Mouse (Mus musculus) midbrain, embryonic 15.5 days (tissue): ENCODE measurements around the gene Tmem145. TPM values are rescaled to one million over a fixed set of nuclear protein-coding genes. Genes with fewer than 3 reads are reported as not detected.

Experiments
- ATAC-seq: fragments of 200-750 bp; cut with Nextera tagmentation; replicated peaks from 2 replicates; pipeline ENCODE4 v1.8.0; 2017; ENCODE audit warnings: moderate TSS enrichment
- H3K27ac ChIP-seq: fragments of 300-500 bp; sonication (generic); 2 replicates; pipeline ENCODE4 v1.5.1; 2015; ENCODE audit warnings: mild to moderate bottlenecking, inconsistent platforms
- H3K27me3 ChIP-seq: fragments of 300-500 bp; sonication (generic); replicated peaks from 2 replicates; pipeline ENCODE4 v1.6.1; 2015; ENCODE audit warnings: inconsistent platforms
- H3K36me3 ChIP-seq: fragments of 300-500 bp; sonication (generic); replicated peaks from 2 replicates; pipeline ENCODE4 v1.6.1; 2015; ENCODE audit warnings: inconsistent platforms
- H3K4me1 ChIP-seq: fragments of 300-500 bp; sonication (generic); 2 replicates; pipeline ENCODE4 v1.6.1; 2015; ENCODE audit warnings: inconsistent platforms
- H3K4me2 ChIP-seq: fragments of 300-500 bp; sonication (generic); 2 replicates; pipeline ENCODE4 v1.6.1; 2015; ENCODE audit warnings: inconsistent platforms, mild to moderate bottlenecking, moderate library complexity
- H3K4me3 ChIP-seq: fragments of 300-500 bp; sonication (generic); 2 replicates; pipeline ENCODE4 v1.5.1; 2015; ENCODE audit warnings: mild to moderate bottlenecking, inconsistent platforms
- H3K9ac ChIP-seq: fragments of 300-500 bp; sonication (generic); 2 replicates; pipeline ENCODE4 v1.6.1; 2015; ENCODE audit warnings: mild to moderate bottlenecking, inconsistent platforms
- H3K9me3 ChIP-seq: fragments of 300-500 bp; sonication (generic); 2 replicates; pipeline ENCODE4 v1.6.1; 2016; ENCODE audit warnings: inconsistent platforms
- WGBS: fragments of 180-500 bp; shearing (Covaris S2); methylation state at CpG from one replicate; pipeline ENCODE4 v1.1.7; 2015; ENCODE audit warnings: mixed read lengths; 5-methylcytosine and 5-hydroxymethylcytosine counted together
- polyA plus RNA-seq: library from polyadenylated mRNA; unstranded; fragments of >200 nt; fragmentation: Nextera tagmentation; extraction: Ambion mirVana; gene quantifications from 2 replicates; pipeline ENCODE4 v1.2.1, GENCODE M21; 2015

Gene Tmem145
- polyA plus RNA-seq, 1 experiment from 2014 or later: 102 TPM

- Histone ChIP-seq H3K9me3 (no peaks in the 10 kb centered on the region), H3K27ac (peak overlapping the region; percentile 99), H3K4me2 (peak overlapping the region; percentile 90), H3K4me1 (peaks cover 65% of the 10 kb centered on the region), H3K9ac (peak overlapping the region; percentile 72), H3K4me3 (peak overlapping the region; percentile 83), H3K27me3 (no peaks in the 10 kb centered on the region), H3K36me3 (0 out of 2 replicates have a peak, but pooled peaks cover 3% of the 10 kb centered on the region)
- under 1% methylated on average over 56 of the region's 60 CpGs for WGBS
- ATAC-seq: peak; percentile 81
Observed at GRCm38 (mm10) chr7:25278341-25279075, 27.4 kb upstream of the Tmem145 start.

GRCm38 (mm10) chr7:25279076-25279860 lies 26.6 kb upstream of the Tmem145 start:
- H3K4me1 ChIP-seq: peaks cover 65% of the 10 kb centered on the region
- H3K4me3 ChIP-seq: peak overlapping the region; percentile 83
- WGBS: under 1% methylated on average over 47 of the region's 49 CpGs
- H3K4me2 ChIP-seq: peak overlapping the region; percentile 90
- 0 out of 2 replicates have a peak, but pooled peaks cover 3% of the 10 kb centered on the region for H3K36me3 ChIP-seq
- ATAC-seq: peak; percentile 65
- H3K9ac ChIP-seq: peak overlapping the region; percentile 72
- peak overlapping the region; percentile 99 for H3K27ac ChIP-seq
- H3K9me3 ChIP-seq: no peaks in the 10 kb centered on the region
- H3K27me3 ChIP-seq: no peaks in the 10 kb centered on the region

- H3K27me3 ChIP-seq: no peaks in the 10 kb centered on the region
- H3K4me2 ChIP-seq: peak overlapping the region; percentile 90
- H3K36me3 ChIP-seq: peaks cover 6% of the 10 kb centered on the region; the same call in 1 of the 2 replicates
- peak overlapping the region; percentile 99 for H3K27ac ChIP-seq
- ATAC-seq: 0 out of 2 replicates have a peak, but pooled peaks have one; percentile 6
- WGBS: 2% methylated on average over 6 of the region's 6 CpGs
- peaks cover 67% of the 10 kb centered on the region for H3K4me1 ChIP-seq
- H3K9ac ChIP-seq: peak overlapping the region; percentile 72
- peak overlapping the region; percentile 83 for H3K4me3 ChIP-seq
- H3K9me3 ChIP-seq: no peaks in the 10 kb centered on the region
Observed at GRCm38 (mm10) chr7:25279861-25280791, 25.8 kb upstream of the Tmem145 start.

GRCm38 (mm10) chr7:25281166-25281733 lies 24.7 kb upstream of the Tmem145 start:
- peak overlapping the region; percentile 90 for H3K4me2 ChIP-seq
- peak overlapping the region; percentile 99 for H3K27ac ChIP-seq
- peak overlapping the region; percentile 27; the same call in 1 of the 2 replicates for H3K9ac ChIP-seq
- H3K4me1 ChIP-seq: peaks cover 59% of the 10 kb centered on the region
- ATAC-seq: peak; percentile 8; the same call in 1 of the 2 replicates
- H3K9me3 ChIP-seq: no peaks in the 10 kb centered on the region
- no peaks in the 10 kb centered on the region for H3K27me3 ChIP-seq
- peak overlapping the region; percentile 83 for H3K4me3 ChIP-seq
- 14% methylated on average over 12 of the region's 12 CpGs for WGBS
- H3K36me3 ChIP-seq: peaks cover 14% of the 10 kb centered on the region

GRCm38 (mm10) chr7:25281734-25282601 lies 23.9 kb upstream of the Tmem145 start:
- no peaks in the 10 kb centered on the region for H3K9me3 ChIP-seq
- H3K4me1 ChIP-seq: peaks cover 58% of the 10 kb centered on the region
- peak overlapping the region; percentile 90 for H3K4me2 ChIP-seq
- whole genome bisulfite sequencing: under 1% methylated on average over 53 of the region's 108 CpGs
- H3K4me3 ChIP-seq: peak overlapping the region; percentile 83
- peak overlapping the region; percentile 99 for H3K27ac ChIP-seq
- peaks cover 21% of the 10 kb centered on the region for H3K36me3 ChIP-seq
- peak; percentile 64 for ATAC-seq
- no peaks in the 10 kb centered on the region for H3K27me3 ChIP-seq
- peak overlapping the region; percentile 74 for H3K9ac ChIP-seq

- H3K4me1 ChIP-seq: peaks cover 51% of the 10 kb centered on the region
Observed at GRCm38 (mm10) chr7:25282731-25283211, 23.1 kb upstream of the Tmem145 start.

GRCm38 (mm10) chr7:25283637-25284036 lies 22.3 kb upstream of the Tmem145 start:
- 21% methylated on average over 5 of the region's 5 CpGs for WGBS
- Histone ChIP-seq H3K27ac (peak overlapping the region; percentile 99), H3K27me3 (no peaks in the 10 kb centered on the region), H3K36me3 (peaks cover 38% of the 10 kb centered on the region), H3K9ac (peak overlapping the region; percentile 74), H3K4me1 (peaks cover 48% of the 10 kb centered on the region), H3K4me3 (peak overlapping the region; percentile 83), H3K4me2 (peak overlapping the region; percentile 90), H3K9me3 (no peaks in the 10 kb centered on the region)
- no peak for ATAC-seq

More at GRCm38 (mm10) chr7:25282731-25283211, 23.1 kb upstream of the Tmem145 start:
- Histone ChIP-seq H3K9me3 (no peaks in the 10 kb centered on the region), H3K4me2 (peak overlapping the region; percentile 90), H3K27me3 (no peaks in the 10 kb centered on the region), H3K9ac (peak overlapping the region; percentile 74), H3K36me3 (peaks cover 29% of the 10 kb centered on the region), H3K4me3 (peak overlapping the region; percentile 83), H3K27ac (peak overlapping the region; percentile 99)
- ATAC-seq: peak; percentile 9; the same call in 1 of the 2 replicates
- under 1% methylated on average over 35 of the region's 36 CpGs for WGBS

- Histone ChIP-seq H3K36me3 (peaks cover 43% of the 10 kb centered on the region), H3K9ac (peak overlapping the region; percentile 74), H3K4me3 (peak overlapping the region; percentile 83), H3K9me3 (no peaks in the 10 kb centered on the region), H3K4me2 (peak overlapping the region; percentile 90), H3K4me1 (peaks cover 48% of the 10 kb centered on the region), H3K27me3 (no peaks in the 10 kb centered on the region), H3K27ac (peak overlapping the region; percentile 99)
- 77% methylated on average over 2 of the region's 2 CpGs for WGBS
- no peak for ATAC-seq
Observed at GRCm38 (mm10) chr7:25284171-25284570, 21.7 kb upstream of the Tmem145 start.

- peaks cover 45% of the 10 kb centered on the region for H3K4me1 ChIP-seq
- H3K9me3 ChIP-seq: no peaks in the 10 kb centered on the region
- WGBS: 69% methylated on average over 5 of the region's 5 CpGs
- no peak overlapping the region for H3K27ac ChIP-seq
- H3K4me2 ChIP-seq: peak overlapping the region; percentile 90
- peak overlapping the region; percentile 83; the same call in 1 of the 2 replicates for H3K4me3 ChIP-seq
- no peaks in the 10 kb centered on the region for H3K27me3 ChIP-seq
- H3K36me3 ChIP-seq: peaks cover 49% of the 10 kb centered on the region
- H3K9ac ChIP-seq: peak overlapping the region; percentile 74
- ATAC-seq: no peak
Observed at GRCm38 (mm10) chr7:25284766-25285165, 21.1 kb upstream of the Tmem145 start.

- peaks cover 36% of the 10 kb centered on the region for H3K4me1 ChIP-seq
- H3K9ac ChIP-seq: no peak overlapping the region
Observed at GRCm38 (mm10) chr7:25285511-25286238, 20.2 kb upstream of the Tmem145 start.

More at GRCm38 (mm10) chr7:25285511-25286238, 20.2 kb upstream of the Tmem145 start:
- no peak for ATAC-seq
- no peaks in the 10 kb centered on the region for H3K27me3 ChIP-seq
- no peaks in the 10 kb centered on the region for H3K9me3 ChIP-seq
- no peak overlapping the region for H3K4me2 ChIP-seq
- WGBS: 89% methylated on average over 20 of the region's 20 CpGs
- peaks cover 58% of the 10 kb centered on the region for H3K36me3 ChIP-seq
- H3K27ac ChIP-seq: no peak overlapping the region
- no peak overlapping the region for H3K4me3 ChIP-seq
